Mouse (Mus musculus): Measurements from ENCODE around the gene Arhgdig.
A peak's percentile ranks its signal among the peaks of the same experiment; 100 is the strongest.
"Not testable (repeated sequence)": the region's sequence is repeated elsewhere in the genome, so short reads cannot be mapped to it uniquely, and the experiment has no call there.

Arhgdig gene

DNA sequence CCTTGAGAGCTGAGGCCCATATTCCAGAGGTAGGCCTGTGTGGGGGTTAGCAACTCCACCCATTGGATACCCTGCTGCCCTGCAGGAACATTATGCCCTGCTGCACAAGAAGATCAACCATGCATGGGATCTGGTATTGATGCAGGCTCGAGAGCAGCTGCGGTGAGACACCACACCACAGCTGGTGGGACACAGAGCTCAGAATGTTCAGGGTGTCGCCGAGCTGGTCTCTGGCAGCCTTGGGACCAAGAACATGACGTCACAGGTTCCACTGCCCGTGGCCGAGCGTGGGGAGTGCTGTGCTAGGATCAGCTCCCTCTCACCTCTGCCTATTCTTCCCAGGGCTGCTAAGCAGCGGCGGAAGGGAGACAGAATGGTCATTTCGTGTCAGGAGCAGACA lies 2.8 kb downstream of the Arhgdig start:
- no peak for DNase-seq (ENCODE audit: low read depth, low spot score)

- peak; percentile 62 for DNase-seq (ENCODE audit: low read depth, low spot score)
Measured at GRCm38 (mm10) chr17:26203321-26203811, 4.2 kb downstream of the Arhgdig start.

- no peak for DNase-seq (ENCODE audit: low read depth, low spot score)
Measured at GRCm38 (mm10) chr17:26202737-26203136, 4.8 kb downstream of the Arhgdig start, which contains the start of gene Rgs11. Gene Rgs11, plus strand, starts transcription at chr17:26202951.

- DNase-seq (ENCODE audit: low read depth, low spot score), result no peak
Measured at GRCm38 (mm10) chr17:26201998-26202397, 5.6 kb downstream of the Arhgdig start.

DNA sequence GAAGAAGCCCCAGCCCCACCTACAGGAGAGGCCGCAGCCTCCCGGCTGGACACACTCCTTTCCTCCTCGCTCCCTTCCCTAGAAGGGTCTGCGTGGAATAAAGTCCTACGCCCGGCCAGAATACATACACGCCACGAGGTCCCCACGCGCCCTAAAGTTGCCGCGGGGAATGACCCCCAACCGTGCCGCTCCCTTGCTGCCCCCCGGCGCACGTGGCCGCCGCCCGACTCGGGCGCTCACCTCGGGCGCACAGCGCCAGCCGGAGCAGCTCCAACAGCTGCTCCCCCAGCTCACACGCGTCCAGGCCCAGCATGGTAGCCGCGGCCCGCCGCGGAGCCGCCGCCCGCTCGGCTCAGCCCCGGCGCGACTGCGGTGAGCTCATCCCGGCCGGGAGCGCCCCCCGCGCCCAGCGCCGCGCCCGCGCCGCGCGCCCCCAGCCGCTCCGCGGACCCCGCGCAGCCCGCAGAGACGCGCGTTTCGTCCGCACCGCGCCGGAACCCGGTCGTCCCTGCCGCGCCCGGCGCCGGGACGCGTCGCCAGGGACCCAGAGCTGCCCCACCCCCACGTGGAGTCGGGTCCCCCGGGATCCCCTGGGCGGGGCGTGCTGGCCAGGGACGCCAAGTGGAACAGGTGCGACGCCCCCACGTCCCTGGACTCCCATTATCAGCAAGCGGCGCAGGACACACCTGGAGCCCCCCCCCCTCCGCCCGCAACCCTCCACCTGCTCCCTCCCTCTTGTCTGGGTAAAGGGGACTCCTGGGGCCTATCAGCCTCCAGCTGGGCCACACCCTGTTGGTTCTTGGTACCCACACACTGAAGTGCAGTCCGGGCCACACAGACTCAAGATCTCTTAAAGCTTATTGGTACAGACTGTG lies 6.5 kb downstream of the Arhgdig start:
- DNase-seq (ENCODE audit: low read depth, low spot score), result no peak

DNA sequence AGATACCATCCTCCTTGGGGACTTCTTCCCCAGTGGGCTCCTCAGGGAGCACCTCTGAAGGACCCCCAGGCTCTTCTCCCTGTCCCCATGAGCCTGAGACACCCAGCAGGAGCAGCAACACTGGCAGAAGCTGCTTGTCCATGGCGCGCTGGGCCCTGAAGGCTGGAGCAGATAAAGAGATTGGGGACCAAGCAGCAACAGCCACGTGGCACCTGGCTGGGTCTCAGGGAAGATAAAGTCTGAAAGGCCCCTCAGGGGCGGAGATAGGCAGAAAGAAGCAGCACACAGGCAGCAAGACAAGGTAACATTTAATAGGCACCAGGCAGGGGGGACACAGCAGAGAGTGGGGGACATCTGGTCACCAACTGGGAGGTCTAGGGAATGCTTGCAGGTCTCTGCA lies 8.7 kb downstream of the Arhgdig start, which contains the start of gene Pdia2:
TSS of gene Pdia2 (minus strand) at position 196 of the 400 bp plus-strand sequence.
- DNase-seq (ENCODE audit: low read depth, low spot score), result no peak

DNA sequence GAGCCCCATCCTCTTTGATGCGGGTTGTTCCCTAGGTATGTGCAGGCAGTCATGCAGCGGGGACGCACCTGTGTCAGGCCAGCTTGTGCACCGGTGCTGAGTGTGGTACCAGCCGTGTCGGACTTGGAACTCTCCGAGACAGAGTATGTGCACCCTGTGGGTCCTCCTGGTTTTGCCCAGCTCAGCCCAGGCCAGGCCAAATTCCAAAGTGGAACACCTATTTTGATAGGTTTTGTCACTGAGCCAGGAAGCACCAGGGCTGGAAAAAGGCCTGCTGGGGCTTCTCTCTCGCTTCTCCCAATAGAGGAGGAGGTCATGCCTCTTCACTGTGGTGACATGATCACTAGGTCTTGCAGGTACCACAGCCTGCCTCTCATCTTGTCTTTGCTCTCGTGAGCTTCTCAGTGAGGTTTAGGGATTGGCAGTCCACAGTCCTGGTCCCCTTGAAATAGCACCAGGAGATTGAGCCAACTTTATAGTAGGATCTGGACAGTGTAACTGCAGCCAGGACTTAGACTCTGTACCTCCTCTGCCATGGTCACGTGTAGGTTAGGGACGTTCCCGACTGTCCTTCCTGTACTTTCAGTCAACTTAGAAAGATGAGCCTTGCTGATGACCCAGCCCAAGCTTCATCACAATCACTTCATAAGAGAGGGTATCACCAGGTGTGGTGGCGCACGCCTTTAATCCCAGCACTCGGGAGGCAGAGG lies 14.9 kb downstream of the Arhgdig start:
- no peak for DNase-seq (ENCODE audit: low read depth, low spot score)

DNA sequence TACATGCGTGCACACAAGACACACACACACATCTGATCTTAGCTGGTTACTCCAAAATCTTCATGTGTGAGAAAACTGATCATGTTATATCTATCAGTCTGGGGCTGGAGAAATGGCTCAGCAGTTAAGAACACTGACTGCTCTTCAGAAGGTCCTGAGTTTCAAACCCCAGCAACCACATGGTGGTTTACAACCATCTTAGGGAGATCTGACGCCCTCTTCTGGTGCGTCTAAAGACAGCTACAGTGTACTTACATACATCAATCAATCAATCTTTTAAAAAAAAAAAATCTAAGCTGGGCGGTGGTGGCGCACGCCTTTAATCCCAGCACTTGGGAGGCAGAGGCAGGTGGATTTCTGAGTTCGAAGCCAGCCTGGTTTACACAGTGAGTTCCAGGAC lies 16.1 kb downstream of the Arhgdig start:
- DNase-seq (ENCODE audit: low read depth, low spot score), result not testable (repeated sequence)

GRCm38 (mm10) chr17:26188091-26188805 lies 19.3 kb downstream of the Arhgdig start:
- no peak for DNase-seq (ENCODE audit: low read depth, low spot score)

DNA sequence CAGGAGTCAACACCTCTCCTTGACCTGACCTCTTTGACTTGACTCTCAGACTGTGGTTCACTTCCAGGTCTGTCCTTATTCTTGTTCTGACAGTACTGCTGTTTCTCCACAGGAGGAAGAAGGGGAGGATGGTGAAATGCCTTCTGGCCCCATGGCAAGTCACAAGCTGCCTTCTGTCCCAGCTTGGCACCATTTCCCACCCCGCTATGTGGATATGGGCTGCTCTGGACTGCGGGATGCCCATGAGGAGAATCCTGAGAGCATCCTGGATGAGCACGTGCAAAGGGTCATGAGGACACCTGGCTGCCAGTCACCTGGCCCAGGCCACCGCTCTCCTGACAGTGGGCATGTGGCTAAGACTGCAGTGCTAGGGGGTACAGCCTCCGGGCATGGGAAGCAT lies 20.0 kb downstream of the Arhgdig start:
- no peak for DNase-seq (ENCODE audit: low read depth, low spot score)

DNA sequence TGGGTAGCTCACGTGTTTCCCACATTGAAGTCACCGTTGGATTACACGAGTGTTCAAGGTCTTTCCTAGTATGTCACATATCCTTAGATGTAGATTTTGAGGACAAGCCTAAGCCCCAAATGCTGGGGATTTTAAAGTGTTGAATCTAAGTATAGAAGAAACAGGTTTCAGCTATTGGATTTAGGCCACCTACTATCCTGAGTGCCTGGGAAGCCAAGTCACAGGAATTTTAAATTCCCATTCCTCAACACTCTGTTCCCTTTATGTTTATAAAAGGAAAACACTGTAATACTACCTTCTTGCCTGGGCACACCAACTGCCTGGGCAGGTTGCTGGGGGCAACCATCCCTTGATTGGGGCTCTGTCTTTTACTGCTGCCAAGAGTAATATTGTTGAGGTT lies 26.4 kb downstream of the Arhgdig start:
- peak; percentile 62 for DNase-seq (ENCODE audit: low read depth, low spot score)

DNA sequence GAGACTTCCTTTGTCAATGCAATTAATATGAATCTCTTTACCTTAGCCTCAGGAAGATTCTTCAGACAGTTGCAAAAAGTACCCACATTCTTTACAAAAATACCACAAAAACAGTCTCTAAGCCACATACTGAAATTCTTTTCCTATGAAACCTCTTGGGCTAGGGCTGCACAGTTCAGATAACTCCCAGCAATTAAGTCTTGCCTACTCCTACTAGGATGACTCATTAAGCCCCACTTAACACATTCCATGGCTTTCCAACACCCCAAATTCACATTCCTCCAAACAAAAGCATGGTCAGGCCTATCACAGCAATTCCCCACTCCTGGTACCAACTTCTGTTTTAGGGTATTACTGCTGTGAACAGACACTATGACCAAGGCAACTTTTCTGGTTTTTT lies 29.0 kb downstream of the Arhgdig start:
- DNase-seq (ENCODE audit: low read depth, low spot score), result no peak

DNA sequence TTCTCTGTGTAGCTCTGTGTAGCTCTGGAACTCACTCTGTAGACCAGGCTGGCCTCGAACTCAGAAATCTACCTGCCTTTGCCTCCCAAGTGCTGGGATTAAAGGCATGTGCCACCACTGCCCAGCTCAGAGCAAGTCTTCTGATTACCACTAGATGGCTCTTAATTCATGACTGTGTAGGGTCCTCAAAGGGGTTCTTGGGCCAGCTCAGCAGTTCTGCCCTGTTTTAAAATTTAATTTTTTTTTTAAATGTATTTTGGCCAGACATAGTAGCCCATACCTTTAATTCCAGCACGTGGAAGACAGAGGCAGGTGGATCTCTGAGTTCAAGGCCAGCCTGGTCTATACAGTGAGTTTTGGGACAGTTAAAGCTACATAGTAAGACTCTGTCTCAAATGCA lies 32.3 kb downstream of the Arhgdig start:
- not testable (repeated sequence) for DNase-seq (ENCODE audit: low read depth, low spot score)

GRCm38 (mm10) chr17:26168039-26168438 lies 39.5 kb downstream of the Arhgdig start:
- DNase-seq (ENCODE audit: low read depth, low spot score), result no peak

DNA sequence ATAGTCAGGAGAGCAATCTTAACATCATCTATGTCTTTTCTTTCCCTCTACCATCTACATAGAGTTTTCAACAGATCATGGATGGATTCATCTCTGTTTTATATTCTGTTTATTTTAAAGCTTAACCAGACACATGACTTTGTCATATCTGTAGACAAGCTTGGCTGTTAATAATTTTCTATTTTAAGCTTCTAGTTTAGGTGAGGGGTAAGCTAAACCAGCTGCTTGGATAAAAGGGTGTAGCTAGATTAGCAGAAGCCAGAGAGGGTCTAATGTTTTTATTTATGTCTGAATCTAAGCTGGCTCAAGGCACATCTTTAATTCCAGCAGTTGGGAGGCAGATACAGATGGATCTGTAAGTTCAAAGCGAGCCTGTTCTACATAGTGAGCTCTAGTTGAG lies 44.9 kb downstream of the Arhgdig start:
- no peak for DNase-seq (ENCODE audit: low read depth, low spot score)

GRCm38 (mm10) chr17:26151886-26152630 lies 55.5 kb downstream of the Arhgdig start:
- no peak for DNase-seq (ENCODE audit: low read depth, low spot score)

All from telencephalon, adult 2 months (tissue).